Comparison of ENCODE assay signal across 8 mouse cellular contexts in the genomic region with DNA sequence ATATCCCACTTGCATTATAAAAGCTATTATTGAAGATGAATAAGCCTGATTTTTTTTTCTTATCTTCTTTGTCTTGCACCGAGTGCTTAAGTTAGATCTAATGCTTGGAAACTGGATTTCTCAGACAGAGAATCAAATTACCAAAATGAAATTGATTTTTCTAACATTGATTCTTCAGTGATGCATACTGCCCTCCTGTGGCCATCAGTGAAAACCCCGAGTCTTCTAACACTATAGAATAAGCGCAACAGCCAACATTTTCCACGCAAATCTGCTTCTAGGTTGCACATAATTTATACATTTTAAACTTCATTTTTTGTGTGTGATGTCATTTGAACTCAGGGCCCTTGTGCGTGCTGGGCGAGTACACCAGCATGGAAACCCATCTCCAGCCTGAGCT. TPM values are rescaled to one million over a fixed set of nuclear protein-coding genes. Genes with fewer than 3 reads are reported as not detected.
A peak's percentile ranks its signal among the peaks of the same experiment; 100 is the strongest.
DNase-seq lines count a peak whose midpoint lies in the region; ATAC-seq and TF ChIP-seq lines count a peak whose summit lies in the region.
"Had no signal": no experiment of that assay in that cellular context is flagged by ENCODE, and none has a peak within 500 bp of the region (broad histone marks: within the 10 kb centered on the region; RNA-seq: fewer than 3 reads in every experiment).

No protein-coding gene starts in this region.

- H3K4me3 ChIP-seq in intestine, postnatal 0 days (ENCODE audit: low read depth, low read length): no peak overlapping the region
- H3K4me3 ChIP-seq in intestine, embryonic 16.5 days (ENCODE audit: low read length): no peak overlapping the region
- H3K4me3 ChIP-seq in small intestine, adult 2 months (ENCODE audit: low read depth, low read length): no peak overlapping the region
- H3K4me3 ChIP-seq: embryonic facial prominence, embryonic 13.5 days had no signal

- no peak overlapping the region for H3K4me2 ChIP-seq in intestine, postnatal 0 days (replicated peaks; ENCODE audit: low read depth)
- H3K4me2 ChIP-seq in intestine, embryonic 16.5 days (ENCODE audit: low read depth, low read length): no peak overlapping the region
- H3K4me2 ChIP-seq: embryonic facial prominence, embryonic 13.5 days had no signal

- H3K9ac ChIP-seq in intestine, postnatal 0 days (ENCODE audit: low read depth, low read length): no peak overlapping the region
- H3K9ac ChIP-seq in intestine, embryonic 16.5 days (ENCODE audit: low read depth, low read length): no peak overlapping the region
- H3K9ac ChIP-seq: embryonic facial prominence, embryonic 13.5 days had no signal

- intact Hi-C loops in left cerebral cortex, postnatal 25 days (cut with DNase I): loop anchor here (5.0 kb wide), 3 partner anchors 41 to 104 kb away; a partner anchor contains a TSS

- peak; percentile 75 for TF ChIP-seq CTCF in intestine, postnatal 0 days (IDR thresholded peaks at IDR 0.05; ENCODE audit: low read depth)
- TF ChIP-seq CTCF in small intestine, adult 2 months (IDR thresholded peaks at IDR 0.05; ENCODE audit: extremely low read depth, insufficient read length, insufficient replicate concordance, low read depth, low read length): 0 out of 2 replicates have a peak, but pooled peaks have one; percentile 6

- no peaks in the 10 kb centered on the region for H3K36me3 ChIP-seq in intestine, postnatal 0 days (ENCODE audit: control insufficient read depth, insufficient read depth)
- no peaks in the 10 kb centered on the region for H3K36me3 ChIP-seq in intestine, embryonic 16.5 days (ENCODE audit: control insufficient read depth, insufficient read depth, low read length)
- no peaks in the 10 kb centered on the region for H3K36me3 ChIP-seq in small intestine, adult 2 months (ENCODE audit: control insufficient read depth, insufficient read depth, low read length)

- peak; percentile 6 for DNase-seq in thymus, postnatal 25 days
- no peak for DNase-seq in thymus, adult 18-20 months
- peak; percentile 0 for DNase-seq in c-Kit-positive CD71-positive TER-119-positive erythroid progenitor cells, embryonic 14.5 days (ENCODE audit: low spot score)
- DNase-seq in left cerebral cortex, postnatal 25 days (ENCODE audit: low spot score in 2 of 2): peak; percentile 52 to 65

- 40% methylated on average over 6 of the region's 6 CpGs for WGBS in intestine, postnatal 0 days
- WGBS in intestine, embryonic 16.5 days: 35% methylated on average over 6 of the region's 6 CpGs
- 30% methylated on average over 6 of the region's 6 CpGs for WGBS in small intestine, adult 2 months

- no peak for ATAC-seq in intestine, postnatal 0 days
- ATAC-seq in intestine, embryonic 16.5 days: no peak

- no peaks in the 10 kb centered on the region for H3K27me3 ChIP-seq in intestine, postnatal 0 days (replicated peaks; ENCODE audit: control insufficient read depth, insufficient read depth, low read length)
- H3K27me3 ChIP-seq in intestine, embryonic 16.5 days (replicated peaks; ENCODE audit: control insufficient read depth, insufficient read depth, low read length): no peaks in the 10 kb centered on the region
- no peaks in the 10 kb centered on the region for H3K27me3 ChIP-seq in small intestine, adult 2 months (ENCODE audit: control insufficient read depth, insufficient read depth, low read length)
- H3K27me3 ChIP-seq: embryonic facial prominence, embryonic 13.5 days had no signal

- no peak for TF ChIP-seq POLR2A in small intestine, adult 2 months (IDR thresholded peaks at IDR 0.05; ENCODE audit: low read depth, low read length)

- no peaks in the 10 kb centered on the region for H3K9me3 ChIP-seq in intestine, postnatal 0 days (ENCODE audit: control insufficient read depth)
- no peaks in the 10 kb centered on the region for H3K9me3 ChIP-seq in intestine, embryonic 16.5 days (ENCODE audit: control insufficient read depth, low read length)
- H3K9me3 ChIP-seq: embryonic facial prominence, embryonic 13.5 days had no signal

- H3K27ac ChIP-seq in intestine, postnatal 0 days (ENCODE audit: low read depth, low read length): no peak overlapping the region
- no peak overlapping the region for H3K27ac ChIP-seq in intestine, embryonic 16.5 days (ENCODE audit: low read length)
- H3K27ac ChIP-seq in small intestine, adult 2 months (ENCODE audit: insufficient read depth, low read depth, low read length): no peak overlapping the region
- H3K27ac ChIP-seq: embryonic facial prominence, embryonic 13.5 days had no signal

- no peaks in the 10 kb centered on the region for H3K4me1 ChIP-seq in intestine, postnatal 0 days (replicated peaks; ENCODE audit: control insufficient read depth, insufficient read depth, low read length)
- no peaks in the 10 kb centered on the region for H3K4me1 ChIP-seq in intestine, embryonic 16.5 days (ENCODE audit: control insufficient read depth, insufficient read depth, low read length)
- H3K4me1 ChIP-seq in small intestine, adult 2 months (ENCODE audit: control insufficient read depth, insufficient read depth, insufficient read length, low read length): no peaks in the 10 kb centered on the region
- H3K4me1 ChIP-seq: embryonic facial prominence, embryonic 13.5 days had no signal

RNA-seq across cellular contexts. Expression of a gene that starts 20.3 kb away (rescaled TPM):
- polyA plus RNA-seq in intestine, postnatal 0 days (2015; fragmentation: Nextera tagmentation; extraction: Ambion mirVana): 1.5 TPM in 2 replicates
- 2.5 and 3.2 TPM in 2 replicates for polyA plus RNA-seq in intestine, embryonic 16.5 days (2015; fragmentation: Nextera tagmentation; extraction: Ambion mirVana)
- 10 to 100 TPM; 71.4 to 74.6 TPM for total RNA-seq in left cerebral cortex, postnatal 25 days (2021)
- polyA plus RNA-seq in small intestine, adult 2 months (2012; rRNA removed): 0.51 and 0.61 TPM in 2 replicates

Comparison
In these comparisons a context has a peak if more than half of its experiments do, and no peak if none do; other contexts are left out.
1. DNase-seq: peak in thymus, postnatal 25 days (single experiment), c-Kit-positive CD71-positive TER-119-positive erythroid progenitor cells, embryonic 14.5 days (single experiment) and left cerebral cortex, postnatal 25 days (2 of 2); none in thymus, adult 18-20 months (0 of 2).